Mouse (Mus musculus) liver, adult 2 months (tissue): Measurements from ENCODE around the gene Uso1. TPM values are rescaled to one million over a fixed set of nuclear protein-coding genes. Genes with fewer than 3 reads are reported as not detected.

ENCODE experiments used
- DNase-seq: peaks from one replicate; pipeline ENCODE4 v3.0.0-alpha.2; 2011; ENCODE audit warnings: low read depth, low spot score; ENCODE audit errors: extremely low read depth
- H3K27ac ChIP-seq: fragments of 200-500 bp; replicated peaks from 2 replicates; pipeline ENCODE4 v1.5.1; 2012; ENCODE audit warnings: low read depth, mild to moderate bottlenecking, control low read depth, inconsistent platforms, low read length; ENCODE audit not compliant: insufficient read depth
- H3K27me3 ChIP-seq: fragments of 200-500 bp; 2 replicates; pipeline ENCODE4 v1.6.1; 2012; ENCODE audit warnings: mild to moderate bottlenecking, moderate library complexity, low read length, inconsistent platforms; ENCODE audit not compliant: control insufficient read depth, insufficient read depth
- H3K36me3 ChIP-seq: fragments of 200-500 bp; 2 replicates; pipeline ENCODE4 v1.6.1; 2012; ENCODE audit warnings: low read length, inconsistent platforms; ENCODE audit not compliant: control insufficient read depth, insufficient read depth
- H3K4me1 ChIP-seq: fragments of 200-500 bp; 2 replicates; pipeline ENCODE4 v1.6.1; 2011; ENCODE audit warnings: low read length; ENCODE audit not compliant: control insufficient read depth, insufficient read depth
- H3K4me3 ChIP-seq: fragments of 200-500 bp; 2 replicates; pipeline ENCODE4 v1.5.1; 2011; ENCODE audit warnings: low read depth, mild to moderate bottlenecking, control low read depth, low read length, moderate library complexity; ENCODE audit not compliant: insufficient read depth
- H3K79me2 ChIP-seq: fragments of 200-500 bp; 2 replicates; pipeline ENCODE4 v1.6.1; 2012; ENCODE audit warnings: inconsistent platforms, mild to moderate bottlenecking, low read length, moderate library complexity; ENCODE audit not compliant: control insufficient read depth, insufficient read depth
- H3K9ac ChIP-seq: fragments of 200-500 bp; 2 replicates; pipeline ENCODE4 v1.6.1; 2012; ENCODE audit warnings: low read depth, mild to moderate bottlenecking, control low read depth, inconsistent platforms, low read length
- CTCF ChIP-seq: fragments of 200-500 bp; IDR thresholded peaks from 2 replicates; pipeline ENCODE4 v1.5.1; 2011; ENCODE audit warnings: low read depth, low read length, control low read depth
- POLR2A ChIP-seq: fragments of 200-500 bp; IDR thresholded peaks from 2 replicates; pipeline ENCODE4 v1.6.1; 2011; ENCODE audit warnings: low read length, control low read depth; ENCODE audit not compliant: insufficient read depth; ENCODE audit errors: extremely low read depth
- WGBS: fragments of 180-500 bp; shearing (Covaris S2); methylation state at CpG from one replicate; pipeline ENCODE4 v1.1.7; 2018; 5-methylcytosine and 5-hydroxymethylcytosine counted together
- polyA plus RNA-seq: library from polyadenylated mRNA; depleted of rRNA; stranded (reverse); fragments of >200 nt; gene quantifications from 2 replicates; pipeline ENCODE4 v1.2.3, GENCODE M21; 2012; rRNA removed
- total RNA-seq: library from RNA; depleted of rRNA; stranded (reverse); fragments of >200 nt; gene quantifications from 2 replicates; pipeline ENCODE4 v1.2.3, GENCODE M21; 2014; rRNA removed

Uso1 gene
- total and polyA plus RNA-seq, 2 experiments, result 22.2 to 44.7 TPM

DNA sequence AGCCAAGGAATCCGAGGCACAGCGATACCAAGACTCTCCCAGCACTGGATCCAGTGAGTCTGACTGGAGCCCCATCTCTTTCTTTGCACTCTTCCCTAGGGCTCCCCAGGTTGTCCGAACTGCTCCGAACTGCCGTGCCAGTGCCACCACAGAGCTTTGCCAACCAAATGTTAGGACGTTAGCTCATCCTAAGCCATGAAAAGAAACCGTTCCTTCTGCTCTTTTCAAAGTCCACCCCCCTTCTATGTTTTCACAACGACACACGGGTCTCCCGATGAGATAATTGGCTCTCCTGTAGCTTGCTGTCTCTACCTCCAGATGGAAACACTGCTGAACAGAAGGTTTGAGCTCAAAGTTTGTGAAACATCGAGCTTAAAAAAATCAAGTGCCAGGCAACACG, 103.0 kb downstream of the Uso1 start:
- H3K79me2 ChIP-seq, result no peaks in the 10 kb centered on the region
- no peak overlapping the region for H3K4me3 ChIP-seq
- H3K9ac ChIP-seq, result no peak overlapping the region
- TF ChIP-seq CTCF, result no peak
- 95% methylated on average over 12 of the region's 12 CpGs for WGBS
- no peaks in the 10 kb centered on the region for H3K4me1 ChIP-seq
- no peak for DNase-seq
- no peaks in the 10 kb centered on the region for H3K27me3 ChIP-seq
- no peak overlapping the region for H3K27ac ChIP-seq
- no peaks in the 10 kb centered on the region for H3K36me3 ChIP-seq

DNA sequence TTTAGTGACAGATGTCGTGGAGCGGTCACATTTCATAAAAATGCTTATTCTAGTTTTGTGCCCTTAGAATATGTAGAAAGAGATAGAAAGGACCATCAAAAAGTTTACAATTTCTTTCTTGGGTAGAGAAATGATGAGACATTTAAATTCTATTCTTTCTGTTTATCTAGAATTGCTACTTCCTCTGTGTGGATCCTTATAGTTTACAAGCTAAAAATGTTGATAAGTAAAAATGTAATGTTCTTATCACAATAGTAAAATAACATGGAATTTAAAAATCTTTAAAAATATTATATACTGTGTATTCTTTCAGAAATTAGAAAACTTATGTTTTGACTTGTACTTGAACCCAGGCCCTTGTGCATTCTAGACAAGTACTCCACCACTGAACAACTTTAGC, 107.2 kb downstream of the Uso1 start:
- WGBS, result 97% methylated on average over 2 of the region's 2 CpGs
- no peaks in the 10 kb centered on the region for H3K36me3 ChIP-seq
- H3K27ac ChIP-seq, result no peak overlapping the region
- TF ChIP-seq POLR2A, result no peak
- no peak for TF ChIP-seq CTCF
- no peaks in the 10 kb centered on the region for H3K79me2 ChIP-seq
- H3K4me3 ChIP-seq, result no peak overlapping the region
- H3K4me1 ChIP-seq, result no peaks in the 10 kb centered on the region
- no peak overlapping the region for H3K9ac ChIP-seq
- H3K27me3 ChIP-seq, result no peaks in the 10 kb centered on the region
- no peak for DNase-seq

DNA sequence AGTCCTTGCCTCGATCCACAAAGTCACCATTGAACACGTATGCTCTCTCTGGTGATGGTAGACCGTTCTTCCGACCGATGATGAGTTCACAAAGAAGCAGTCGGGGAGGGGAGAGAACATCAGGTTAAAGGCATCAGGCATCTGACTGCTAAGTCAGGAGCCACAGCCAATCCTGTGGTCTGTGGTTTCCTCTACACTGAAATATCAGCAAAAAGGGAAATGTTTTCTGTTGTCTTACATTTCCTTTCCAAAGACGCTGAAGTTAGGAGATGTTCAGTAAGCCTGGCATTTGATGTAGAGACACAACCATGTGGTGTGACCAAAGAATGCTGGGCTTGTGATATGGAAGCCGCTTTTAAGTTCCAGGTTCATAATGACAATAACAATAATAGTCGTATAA, 107.7 kb downstream of the Uso1 start:
- no peaks in the 10 kb centered on the region for H3K79me2 ChIP-seq
- H3K9ac ChIP-seq, result no peak overlapping the region
- H3K4me1 ChIP-seq, result no peaks in the 10 kb centered on the region
- TF ChIP-seq CTCF (no peak), POLR2A (no peak)
- H3K4me3 ChIP-seq, result no peak overlapping the region
- no peak for DNase-seq
- 83% methylated on average over 9 of the region's 9 CpGs for WGBS
- H3K27ac ChIP-seq, result no peak overlapping the region
- H3K27me3 ChIP-seq, result no peaks in the 10 kb centered on the region
- H3K36me3 ChIP-seq, result no peaks in the 10 kb centered on the region

DNA sequence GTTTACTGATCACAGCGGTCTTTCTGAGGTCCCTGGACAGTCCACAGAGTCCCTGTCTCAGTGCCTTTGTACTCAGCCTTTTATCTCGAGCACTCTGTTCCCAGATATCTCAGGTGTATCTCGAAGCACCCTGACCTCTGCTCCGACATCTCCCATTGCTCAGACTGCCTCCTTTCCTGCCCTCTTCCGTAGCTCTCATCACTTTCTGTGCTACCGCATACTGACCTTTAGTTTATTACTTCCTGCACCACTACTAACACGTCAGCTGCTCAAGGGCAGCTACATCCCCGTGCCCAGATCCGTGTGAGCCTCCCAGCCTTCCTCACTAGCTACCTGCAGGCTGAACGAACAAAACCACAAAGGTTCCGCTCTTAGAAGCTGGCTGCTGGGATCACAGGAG, 110.9 kb downstream of the Uso1 start:
- no peaks in the 10 kb centered on the region for H3K27me3 ChIP-seq
- no peak overlapping the region for H3K4me3 ChIP-seq
- H3K27ac ChIP-seq, result no peak overlapping the region
- H3K4me1 ChIP-seq, result no peaks in the 10 kb centered on the region
- H3K36me3 ChIP-seq, result no peaks in the 10 kb centered on the region
- no peak for DNase-seq
- TF ChIP-seq POLR2A (no peak), CTCF (no peak)
- H3K79me2 ChIP-seq, result no peaks in the 10 kb centered on the region
- WGBS, result 86% methylated on average over 11 of the region's 11 CpGs
- no peak overlapping the region for H3K9ac ChIP-seq

DNA sequence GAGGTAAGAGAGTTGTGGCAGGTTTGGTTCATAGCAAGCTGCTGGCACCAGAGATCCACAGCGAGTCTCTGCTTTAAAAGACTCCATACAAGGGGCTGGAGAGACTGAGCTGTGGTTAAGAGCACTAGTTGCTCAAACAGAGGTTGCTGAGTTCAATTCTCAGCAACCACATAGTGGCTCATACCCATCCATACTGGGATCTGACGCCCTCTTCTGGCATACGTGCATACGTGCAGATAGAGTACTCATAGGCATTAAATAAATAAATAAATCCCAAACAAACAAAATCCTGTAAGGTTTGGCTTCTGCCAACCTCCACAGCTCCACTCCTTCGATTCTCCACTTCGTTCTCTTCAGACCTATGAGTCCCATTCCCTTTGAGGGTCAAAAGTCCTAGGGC, 114.3 kb downstream of the Uso1 start:
- TF ChIP-seq POLR2A, result no peak
- no peak for TF ChIP-seq CTCF
- DNase-seq, result no peak
- no peaks in the 10 kb centered on the region for H3K79me2 ChIP-seq
- no peak overlapping the region for H3K4me3 ChIP-seq
- no peaks in the 10 kb centered on the region for H3K36me3 ChIP-seq
- H3K9ac ChIP-seq, result no peak overlapping the region
- no peaks in the 10 kb centered on the region for H3K4me1 ChIP-seq
- 93% methylated on average over 6 of the region's 6 CpGs for WGBS
- no peak overlapping the region for H3K27ac ChIP-seq
- H3K27me3 ChIP-seq, result no peaks in the 10 kb centered on the region

Other genes with a start within 250 kb of the Uso1 start
- 22.9 and 25.6 TPM in 2 replicates for gene Rchy1, start 174.9 kb upstream of the Uso1 start, total RNA-seq
- gene Rchy1, start 174.9 kb upstream of the Uso1 start, polyA plus RNA-seq, result 14.6 and 14.8 TPM in 2 replicates
- not detected in 2 replicates for gene Odaph, start 150.5 kb upstream of the Uso1 start, total RNA-seq
- gene Odaph, start 150.5 kb upstream of the Uso1 start, polyA plus RNA-seq, result not detected in 2 replicates
- 2.9 and 3.7 TPM in 2 replicates for gene Cdkl2, start 94.1 kb upstream of the Uso1 start, total RNA-seq
- gene Cdkl2, start 94.1 kb upstream of the Uso1 start, polyA plus RNA-seq, result 0.66 and 0.69 TPM in 2 replicates
- 29.5 and 37.3 TPM in 2 replicates for gene G3bp2, start 54.2 kb upstream of the Uso1 start, total RNA-seq
- 11.3 and 12.1 TPM in 2 replicates for gene G3bp2, start 54.2 kb upstream of the Uso1 start, polyA plus RNA-seq
- gene U90926, start 77.5 kb downstream of the Uso1 start, total RNA-seq, result not detected in 2 replicates
- not detected in 2 replicates for gene U90926, start 77.5 kb downstream of the Uso1 start, polyA plus RNA-seq
- 0.13 TPM in 1 of 2 replicates, not detected in the other for gene Ppef2, start 118.3 kb downstream of the Uso1 start, total RNA-seq
- gene Ppef2, start 118.3 kb downstream of the Uso1 start, polyA plus RNA-seq, result 0.27 TPM in 1 of 2 replicates, not detected in the other
- 4.4 and 5.0 TPM in 2 replicates for gene Naaa, start 140.2 kb downstream of the Uso1 start, total RNA-seq
- 4.8 and 5.2 TPM in 2 replicates for gene Naaa, start 140.2 kb downstream of the Uso1 start, polyA plus RNA-seq
- gene Sdad1, start 172.5 kb downstream of the Uso1 start, total RNA-seq, result 5.6 and 5.7 TPM in 2 replicates
- gene Sdad1, start 172.5 kb downstream of the Uso1 start, polyA plus RNA-seq, result 3.8 and 6.3 TPM in 2 replicates
- gene Cxcl9, start 190.1 kb downstream of the Uso1 start, total RNA-seq, result 5.3 and 11.9 TPM in 2 replicates
- gene Cxcl9, start 190.1 kb downstream of the Uso1 start, polyA plus RNA-seq, result 28.2 and 28.8 TPM in 2 replicates
- 8.5 and 8.6 TPM in 2 replicates for gene Art3, start 193.9 kb downstream of the Uso1 start, total RNA-seq
- gene Art3, start 193.9 kb downstream of the Uso1 start, polyA plus RNA-seq, result 1.7 and 1.8 TPM in 2 replicates
- gene Cxcl10, start 211.0 kb downstream of the Uso1 start, total RNA-seq, result 1.5 and 2.8 TPM in 2 replicates
- gene Cxcl10, start 211.0 kb downstream of the Uso1 start, polyA plus RNA-seq, result 6.7 and 13.2 TPM in 2 replicates